Mouse (Mus musculus) ovary, postnatal 36 days (tissue): ENCODE results near the gene Olfr455.

Source experiments
- DNase-seq: peaks from one replicate; pipeline ENCODE4 v3.0.0; 2022; ENCODE audit warnings: low spot score, mixed read lengths

The Olfr455 gene

DNA sequence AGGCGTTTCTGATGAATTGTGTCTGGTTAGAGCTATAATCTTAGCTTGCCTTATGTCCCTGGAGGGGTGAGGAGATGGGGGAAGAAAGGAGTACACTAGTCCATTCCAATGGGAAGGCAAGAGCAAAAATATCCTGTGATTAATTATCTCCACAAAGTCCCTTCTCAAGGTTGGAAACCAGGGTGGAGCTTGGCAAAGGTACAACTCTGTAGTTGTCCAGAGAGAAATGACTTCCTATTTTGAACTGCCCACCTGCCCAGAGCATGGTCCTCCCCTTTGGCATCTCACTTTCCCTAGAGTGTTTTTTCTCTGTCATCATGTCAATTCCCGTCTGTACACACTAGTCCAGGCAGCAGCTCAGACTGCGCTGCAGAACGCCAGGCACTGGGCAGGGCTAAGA is at the start of gene Olfr455:
Gene Olfr455 (minus strand): TSS at position 127 of the 400 bp plus-strand sequence.
- no peak for DNase-seq

DNA sequence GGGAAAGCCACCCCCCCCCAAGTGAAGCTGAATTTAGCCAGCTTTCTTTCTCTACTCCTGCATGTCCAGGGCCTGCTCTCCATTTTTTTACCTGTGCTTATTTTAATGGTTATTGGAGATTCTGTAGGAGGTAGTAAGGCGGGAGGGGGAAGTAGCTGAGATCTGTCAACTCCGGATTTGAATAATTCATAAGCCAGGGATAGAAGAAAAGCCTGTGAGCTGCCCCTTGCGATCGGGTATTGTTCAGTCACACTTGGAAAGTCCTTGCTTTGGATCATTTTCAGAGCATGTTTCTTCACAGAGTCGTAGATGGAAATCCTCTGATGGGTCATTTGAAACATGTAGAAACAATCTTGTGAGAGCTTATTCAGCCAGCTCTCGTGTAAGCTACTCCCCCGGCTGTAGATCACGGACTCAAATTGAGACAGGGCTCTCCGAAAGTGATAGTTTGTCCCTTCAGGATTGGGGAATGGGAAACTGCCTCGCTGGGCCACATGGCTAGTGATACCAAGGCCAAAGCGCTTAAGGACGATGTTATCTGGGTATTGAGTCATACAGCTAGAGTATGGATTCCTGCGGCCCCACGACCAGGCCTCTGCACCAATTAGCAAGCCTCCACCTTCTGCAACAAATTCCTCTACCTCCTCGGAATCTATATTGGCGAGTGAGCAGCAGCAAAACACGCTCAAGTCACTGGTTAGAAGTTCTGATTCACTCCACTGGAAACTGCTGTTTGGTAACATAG is 45.9 kb upstream of the Olfr455 start:
- no peak for DNase-seq

DNA sequence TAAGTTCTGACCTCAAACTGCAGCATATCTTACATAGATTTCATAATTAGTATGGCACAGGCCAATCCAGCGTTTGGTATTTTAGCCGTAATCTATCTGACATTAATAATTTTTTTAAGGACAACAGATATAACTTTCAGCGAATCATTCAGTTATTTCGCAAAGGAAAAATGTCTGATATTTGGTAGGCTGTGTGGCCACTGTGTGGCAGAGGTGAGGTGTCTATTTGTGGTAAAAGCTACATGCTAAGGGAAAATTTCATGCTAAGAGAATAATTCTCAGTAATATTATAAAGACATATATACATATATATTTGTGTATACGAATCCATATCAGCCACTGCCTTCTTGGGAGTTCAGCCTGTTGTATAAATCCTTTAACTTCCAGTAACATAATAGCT is 39.2 kb upstream of the Olfr455 start:
- no peak for DNase-seq

DNA sequence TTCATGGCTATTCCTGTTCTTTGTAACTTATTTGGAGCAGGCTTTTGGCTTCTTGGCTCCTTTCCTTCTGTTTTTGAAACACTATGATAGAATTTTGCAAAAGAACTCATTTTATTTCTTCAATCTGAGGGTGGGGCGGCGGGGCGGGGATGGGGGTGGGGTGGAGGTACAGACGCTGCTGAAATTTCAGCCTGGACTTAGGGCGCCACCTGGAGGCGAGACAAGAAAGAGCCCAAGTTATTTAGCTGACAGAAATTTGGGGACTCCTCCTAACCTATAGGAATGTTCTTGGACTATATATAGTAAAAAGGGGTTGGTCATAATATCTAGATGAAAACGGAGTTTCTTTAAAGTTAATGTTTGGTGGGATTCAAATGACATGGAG is 36.1 kb upstream of the Olfr455 start:
- DNase-seq = peak; percentile 62

DNA sequence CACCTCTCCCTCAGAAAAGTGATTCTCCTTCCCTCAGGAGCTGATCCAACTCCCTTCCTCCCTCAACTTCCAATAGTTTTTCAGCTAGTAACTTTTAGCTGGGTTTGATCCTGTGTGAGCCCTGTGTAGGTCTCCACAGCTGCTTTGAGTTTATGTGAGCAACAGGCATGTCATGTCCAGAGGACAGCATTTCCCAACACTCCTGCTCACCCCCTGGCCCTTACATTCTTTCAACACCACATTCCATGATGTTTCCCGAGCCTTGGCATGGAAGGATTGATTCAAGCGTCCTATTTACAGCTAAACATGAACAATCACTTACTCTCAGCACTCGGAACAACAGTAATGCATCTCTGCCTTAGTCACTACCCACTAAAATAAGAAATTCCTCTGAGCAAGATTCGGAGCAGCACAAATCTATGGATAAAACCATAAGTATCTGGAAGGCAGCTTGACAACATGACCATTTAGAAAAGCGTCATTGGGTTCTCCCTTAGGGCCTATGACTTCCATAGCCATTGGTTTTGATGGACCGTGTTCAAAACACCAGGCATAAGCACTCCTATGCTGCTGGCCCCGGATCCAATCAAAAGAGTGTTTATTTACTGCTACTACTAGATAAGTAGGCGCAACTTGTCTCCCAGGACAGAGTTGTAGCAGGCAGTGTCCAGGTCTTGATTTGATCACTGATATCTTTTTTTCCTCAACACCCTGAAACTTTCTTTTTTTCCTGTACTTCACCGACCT is 35.5 kb upstream of the Olfr455 start:
- DNase-seq = no peak

DNA sequence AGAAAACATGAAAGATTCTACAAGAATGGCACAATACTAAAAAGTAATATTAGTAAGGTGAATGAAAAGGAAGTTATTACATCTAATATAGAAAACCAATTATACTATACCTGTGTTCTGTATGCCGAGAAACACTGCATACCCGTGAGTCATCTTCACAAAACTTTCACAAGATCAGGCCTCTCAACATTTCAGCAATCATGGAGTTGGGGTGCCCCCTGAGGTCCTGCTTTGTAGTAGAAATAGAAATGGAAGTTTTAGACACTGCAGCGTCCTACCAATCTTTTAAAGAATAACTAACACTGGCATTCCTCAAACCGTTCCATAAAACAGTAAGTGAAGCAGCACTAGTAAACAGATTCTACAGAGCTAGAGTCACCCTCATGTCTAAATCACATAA is 31.3 kb upstream of the Olfr455 start:
- no peak for DNase-seq

DNA sequence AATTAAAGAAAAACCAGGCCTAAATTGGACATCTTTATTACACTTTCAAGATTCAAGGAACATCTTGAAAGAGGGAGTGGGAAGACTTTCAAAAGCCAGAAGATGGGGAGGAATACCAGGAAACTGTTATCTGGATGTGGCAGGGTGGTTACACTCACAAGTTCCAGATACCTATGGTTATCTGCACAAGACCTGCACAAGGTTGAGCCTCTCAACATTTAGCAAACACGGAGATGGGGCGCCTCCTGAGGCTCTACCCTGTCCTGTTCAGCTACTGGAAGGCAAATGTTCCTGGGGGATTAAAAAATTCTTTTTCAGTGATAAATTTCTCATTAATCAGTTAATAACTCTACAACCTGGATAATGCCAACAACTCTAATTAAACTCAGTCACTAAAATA is 30.0 kb upstream of the Olfr455 start:
- no peak for DNase-seq

DNA sequence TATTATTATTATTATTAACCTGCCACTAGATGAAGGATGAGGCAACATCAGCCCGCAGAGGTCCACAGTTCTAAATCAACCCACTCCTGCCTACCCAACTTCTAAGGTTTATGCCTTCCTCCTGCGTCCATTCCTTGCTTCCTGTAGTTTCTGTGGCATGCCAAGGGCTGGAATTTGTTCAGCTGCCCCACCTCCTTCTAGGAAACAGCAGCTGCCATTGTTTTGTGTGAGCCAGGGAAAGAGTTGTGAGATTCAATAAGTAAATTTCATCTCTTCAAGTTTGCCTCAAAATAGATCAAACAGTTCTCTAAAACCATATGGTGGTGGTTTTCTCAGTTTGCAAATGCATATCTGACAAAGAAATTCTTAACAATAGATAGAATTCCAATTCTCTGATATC is 20.8 kb upstream of the Olfr455 start:
- DNase-seq = no peak

DNA sequence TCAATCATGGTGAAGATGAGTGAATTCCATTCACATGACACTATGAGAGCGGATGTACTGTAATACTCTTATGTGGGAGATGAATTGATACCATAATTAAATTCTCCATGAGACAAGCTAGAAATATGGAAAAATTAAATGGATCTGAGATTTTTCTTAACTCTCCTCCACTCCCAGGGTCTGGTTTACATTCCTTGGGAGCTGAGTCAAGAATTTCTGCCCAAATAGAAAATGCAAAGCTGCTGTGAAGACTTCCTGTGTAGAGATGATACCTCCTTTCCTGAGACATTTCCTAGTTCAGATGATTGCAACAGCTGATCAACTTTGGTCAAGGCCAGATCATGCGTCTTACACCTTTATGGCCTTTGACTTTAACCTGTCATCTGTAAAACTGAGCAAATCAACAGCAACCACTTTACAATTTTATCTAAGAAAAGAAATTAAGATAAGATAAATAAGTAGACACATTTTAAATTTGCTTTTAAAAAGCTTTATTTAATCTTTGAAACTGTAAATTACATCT is 18.8 kb upstream of the Olfr455 start:
- DNase-seq = no peak

DNA sequence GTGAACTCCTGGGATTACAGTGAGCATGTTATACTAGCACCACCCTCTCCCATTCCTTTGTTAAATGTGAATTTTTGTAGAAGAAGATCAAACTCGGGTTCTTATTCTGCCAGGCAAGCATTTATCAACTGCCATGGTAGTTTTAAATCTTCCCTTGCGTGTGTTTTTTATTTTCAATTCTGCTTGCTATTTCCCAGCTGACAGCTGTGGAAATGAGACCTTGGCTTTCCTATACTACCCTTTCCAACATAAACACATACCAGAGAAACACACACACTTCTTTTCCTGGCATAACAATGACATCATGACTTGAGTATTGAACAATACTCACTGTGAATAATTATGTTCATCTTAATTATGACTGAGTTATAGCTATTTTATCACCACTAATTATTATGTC is 14.9 kb upstream of the Olfr455 start:
- DNase-seq = no peak

DNA sequence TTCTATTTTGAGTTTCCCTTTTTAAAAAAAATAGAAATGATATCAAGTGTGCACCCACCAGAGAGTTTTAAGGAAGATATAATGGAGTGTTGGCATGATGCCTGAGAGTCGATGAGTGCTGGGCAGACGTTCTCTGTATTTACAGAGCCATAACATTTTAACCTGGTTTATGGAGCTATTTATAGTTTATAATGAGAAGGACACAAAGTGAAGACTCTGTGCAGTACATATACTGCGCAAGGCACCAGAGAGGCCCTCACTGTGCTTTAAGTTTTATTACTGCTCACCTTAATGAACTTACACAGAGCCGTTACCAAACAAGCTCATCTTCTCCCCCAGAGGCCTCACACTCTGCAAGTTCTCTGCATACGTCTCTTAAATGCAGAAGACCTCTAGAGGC is 13.5 kb upstream of the Olfr455 start:
- no peak for DNase-seq

DNA sequence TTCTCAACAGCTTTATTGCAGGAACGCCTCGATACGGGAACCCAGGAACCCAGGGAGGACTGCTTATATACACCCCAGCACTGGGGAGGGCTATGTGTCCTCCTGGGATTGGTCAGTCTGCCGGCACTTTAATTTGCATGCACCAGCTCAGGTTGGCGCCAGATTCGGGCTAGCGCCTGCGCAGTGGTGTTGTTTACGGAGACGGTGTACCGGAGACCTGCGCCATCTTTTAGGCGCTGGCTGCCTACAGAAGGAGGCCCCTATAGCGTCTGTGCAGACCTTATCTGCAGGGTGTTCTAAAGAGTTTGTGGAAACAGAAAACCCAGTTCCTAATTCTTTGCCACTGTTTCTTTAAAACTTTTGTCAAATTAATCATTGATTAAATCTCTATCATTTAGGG is 11.3 kb upstream of the Olfr455 start:
- DNase-seq = no peak

DNA sequence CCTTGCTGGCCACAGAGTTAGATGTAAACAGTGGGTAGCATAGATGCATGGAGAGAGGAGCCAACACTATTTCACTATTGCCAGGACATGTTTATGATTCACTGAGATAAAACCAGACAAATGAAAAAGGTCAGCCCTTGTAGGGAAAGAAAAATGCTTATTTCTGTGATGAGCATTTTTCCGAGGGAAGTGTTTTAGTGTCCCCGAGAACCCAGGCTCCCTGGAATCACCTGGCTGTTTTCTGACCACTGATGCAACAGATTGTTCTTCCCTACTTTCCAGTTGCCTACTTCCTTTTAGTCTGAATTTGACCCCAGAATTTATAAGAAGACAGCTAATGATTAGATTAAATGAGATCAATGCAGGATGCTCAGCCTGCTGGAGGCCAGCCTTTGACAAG is 1.2 kb downstream of the Olfr455 start:
- no peak for DNase-seq

DNA sequence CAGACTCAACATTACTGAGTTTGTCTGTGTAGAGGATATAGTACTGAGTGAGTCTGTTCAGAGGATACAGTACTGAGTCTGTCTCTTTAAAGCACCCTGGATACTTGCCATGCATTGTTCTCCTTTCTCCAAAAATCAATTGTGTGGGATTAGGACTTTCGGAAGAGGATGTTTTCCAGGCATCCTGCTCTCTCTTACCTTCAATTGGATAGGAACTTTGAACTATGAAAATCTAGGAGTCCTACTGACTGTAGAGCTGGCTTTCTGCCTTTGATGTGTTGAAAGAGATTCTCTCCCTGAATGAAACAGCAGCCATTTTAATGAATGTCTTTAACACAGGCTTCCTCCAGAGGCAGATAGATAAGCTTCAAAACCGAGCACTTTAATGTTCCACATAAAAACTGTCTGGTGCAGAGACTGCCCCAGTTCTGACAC is 1.9 kb downstream of the Olfr455 start:
- no peak for DNase-seq

DNA sequence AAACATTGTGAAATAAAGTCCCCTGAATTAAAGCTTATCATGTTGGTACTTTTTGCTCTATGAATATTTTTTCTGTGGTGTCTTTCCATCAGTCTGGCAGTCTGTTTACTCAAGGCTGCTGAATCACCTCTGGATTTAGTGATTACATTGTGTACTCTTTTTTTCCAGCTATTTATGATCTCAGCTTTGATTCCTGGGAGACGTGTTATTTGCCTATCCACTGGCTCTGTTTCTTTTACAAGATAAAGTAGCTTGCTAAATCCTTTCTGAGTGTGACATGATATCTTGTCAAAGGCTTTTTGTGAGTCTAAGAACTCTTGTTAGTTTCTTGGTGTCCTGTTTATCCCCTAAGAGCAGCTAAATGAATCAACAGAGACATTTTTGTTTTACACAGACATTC is 2.5 kb downstream of the Olfr455 start:
- DNase-seq = no peak

DNA sequence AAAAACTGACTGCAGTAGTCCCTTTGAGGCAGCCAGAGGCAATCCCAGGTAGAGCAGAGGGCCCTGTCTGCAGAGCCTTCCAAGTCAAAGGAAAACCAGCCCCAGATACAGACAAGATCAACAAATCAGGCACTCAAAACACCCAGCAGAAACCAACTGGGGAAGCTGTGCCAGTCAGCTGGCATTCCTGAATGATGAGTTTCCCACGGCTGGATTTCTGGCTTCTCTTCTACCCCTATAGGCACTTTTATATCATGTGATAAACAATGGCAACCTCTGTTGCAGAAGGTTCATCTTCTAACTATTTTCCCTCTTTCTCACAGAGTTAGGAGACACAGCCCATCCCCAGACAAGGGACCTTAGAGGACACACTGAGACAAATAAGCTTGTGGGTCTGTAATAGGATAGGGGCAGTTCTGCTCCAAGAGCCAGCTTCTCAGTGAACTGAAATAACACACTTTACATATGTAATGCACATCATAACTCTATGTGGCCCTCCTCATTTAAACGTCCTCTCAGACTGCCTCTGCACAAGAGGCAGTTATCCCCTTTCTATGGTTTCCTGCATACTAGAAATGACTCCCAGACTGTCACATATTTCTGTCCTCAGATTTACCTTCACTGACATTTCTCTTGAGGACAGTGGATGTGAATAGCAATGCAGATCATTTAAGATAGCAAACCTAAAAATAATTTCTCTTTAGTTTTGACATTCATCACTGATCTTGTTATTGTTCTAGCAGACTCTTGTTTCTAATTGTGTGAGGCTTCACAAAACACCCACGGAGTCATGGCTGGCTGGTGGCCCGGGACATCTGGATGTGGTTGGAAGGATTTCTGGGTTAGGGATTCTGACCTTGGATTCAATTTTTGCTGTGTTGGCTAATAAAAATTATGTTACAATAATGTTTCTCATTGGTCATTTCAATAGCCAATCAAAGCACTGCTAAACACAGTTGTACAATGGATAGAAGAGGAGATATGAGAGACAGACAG is 5.1 kb downstream of the Olfr455 start:
- DNase-seq = peak; percentile 40

DNA sequence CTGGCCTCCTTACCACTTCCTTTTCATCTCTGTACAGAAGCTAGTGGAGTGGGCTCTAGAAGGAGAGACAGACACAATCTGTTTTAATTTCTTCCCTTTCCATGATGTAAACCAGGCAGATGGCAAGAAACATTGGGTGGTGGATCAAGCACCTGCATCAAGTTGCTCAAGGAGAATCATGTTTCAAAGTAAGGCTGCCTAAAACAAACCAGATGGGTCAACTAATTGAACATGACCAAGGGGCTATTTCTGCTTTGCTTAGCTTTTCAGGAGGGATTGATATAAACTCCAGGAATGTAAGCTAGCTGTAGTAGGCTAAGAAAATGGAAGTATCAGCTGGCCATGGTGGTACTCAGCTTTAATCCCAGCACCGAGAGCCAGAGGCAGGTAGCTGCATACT is 6.7 kb downstream of the Olfr455 start:
- DNase-seq = no peak

DNA sequence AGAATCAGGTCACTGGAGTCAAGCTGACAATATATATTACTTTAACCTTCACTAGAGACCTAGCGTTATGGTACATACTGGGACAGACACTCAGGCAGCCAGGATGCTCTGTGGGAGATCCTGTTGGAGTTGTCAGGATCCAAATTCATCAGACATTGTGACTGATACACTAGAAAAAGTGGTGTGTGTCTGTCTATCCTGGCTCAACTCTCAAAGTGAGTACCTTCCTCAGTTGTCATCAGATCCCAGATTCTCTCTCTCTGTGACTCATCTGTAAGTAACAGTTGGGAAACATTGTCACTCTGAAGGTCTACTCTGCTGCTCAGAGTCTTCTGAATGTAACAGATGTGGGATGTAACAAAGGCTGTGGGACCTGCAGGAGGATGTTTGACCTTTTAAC is 7.7 kb downstream of the Olfr455 start:
- DNase-seq = no peak

DNA sequence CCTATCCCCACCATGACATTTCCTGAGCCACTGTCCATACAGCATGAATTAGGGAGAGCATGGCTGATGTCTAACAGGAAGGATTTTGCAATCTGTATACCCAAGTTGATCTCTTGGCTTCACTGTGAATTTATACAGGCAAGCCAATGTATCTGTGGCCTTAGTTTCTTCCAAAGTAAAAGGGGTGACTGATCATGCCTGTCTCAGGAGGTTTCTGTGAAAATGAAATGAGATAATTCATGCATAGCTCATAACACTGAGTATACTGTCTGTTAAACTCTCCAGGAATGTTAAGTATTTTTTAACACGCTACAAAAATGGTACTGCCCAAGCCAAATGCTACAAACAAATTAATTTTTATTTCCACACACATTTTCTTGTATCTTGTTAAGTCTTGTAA is 33.9 kb downstream of the Olfr455 start:
- no peak for DNase-seq

DNA sequence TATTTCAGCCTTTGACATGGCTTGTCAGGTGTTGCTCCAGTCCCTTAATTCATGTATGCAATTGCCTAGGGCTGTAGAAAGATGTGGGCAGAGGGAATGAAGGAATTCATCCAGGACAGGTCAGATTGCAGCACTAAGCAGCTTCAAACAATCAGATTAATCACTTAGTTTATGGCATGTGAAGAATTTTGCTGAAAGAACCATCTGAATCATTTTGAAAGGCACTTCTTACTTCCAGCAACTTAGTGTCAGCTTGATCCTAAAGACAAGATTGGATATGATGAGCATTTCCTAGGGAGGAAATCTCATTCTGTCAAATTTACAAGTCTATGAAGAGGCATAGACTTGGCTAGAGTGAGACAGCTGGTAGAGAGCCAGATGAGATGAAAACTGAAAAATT is 38.1 kb downstream of the Olfr455 start:
- DNase-seq = no peak

DNA sequence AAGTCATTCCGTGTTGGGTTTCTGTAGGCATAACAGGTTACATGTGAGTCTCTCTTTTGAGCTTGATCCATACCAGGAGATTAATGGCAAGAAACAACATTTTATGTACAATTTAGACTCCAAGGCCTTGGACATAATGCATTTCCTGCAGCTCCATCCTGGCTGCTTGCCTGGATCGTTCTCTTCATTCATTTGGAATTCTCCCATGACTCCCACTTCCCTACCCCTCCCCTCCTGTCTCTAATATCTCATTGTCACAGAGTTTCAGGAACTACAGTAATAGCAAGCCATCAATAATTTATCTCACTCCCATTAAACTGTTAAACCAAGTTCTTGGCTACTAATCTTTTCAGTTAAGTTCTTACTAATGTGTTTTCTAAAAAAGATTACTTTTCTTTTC is 43.9 kb downstream of the Olfr455 start:
- DNase-seq = no peak

DNA sequence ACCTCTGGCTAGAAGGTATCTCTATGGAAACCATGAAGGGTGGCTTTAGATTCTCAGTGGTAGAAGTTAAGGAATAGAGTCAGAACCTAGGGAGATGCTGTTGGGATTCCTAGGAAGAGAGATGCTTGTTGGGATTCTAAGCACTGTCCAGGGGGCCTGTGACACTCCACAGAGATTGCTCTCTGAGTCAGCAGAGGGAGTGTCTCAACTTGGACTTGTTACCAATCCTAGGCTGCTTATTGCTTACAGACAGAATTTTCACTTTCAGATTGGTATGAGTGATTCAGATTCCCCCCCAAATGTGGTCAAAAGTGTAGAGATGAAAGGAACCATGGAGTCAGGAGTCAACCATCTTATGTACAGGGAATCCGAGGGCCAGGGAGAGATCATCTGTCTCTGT is 57.7 kb downstream of the Olfr455 start:
- no peak for DNase-seq
